Mouse (Mus musculus) thymus, adult 2 months (tissue): ENCODE results near the gene Sv2b.

ENCODE experiments used
- CTCF ChIP-seq: fragments of 200-500 bp; IDR thresholded peaks from 2 replicates; pipeline ENCODE4 v1.5.1; 2012; ENCODE audit warnings: mild to moderate bottlenecking, control low read depth, low read length, moderate library complexity, borderline replicate concordance; ENCODE audit not compliant: control insufficient read depth, poor library complexity, insufficient read depth; ENCODE audit errors: extremely low read depth
- POLR2A ChIP-seq: fragments of 200-500 bp; IDR thresholded peaks from 2 replicates; pipeline ENCODE4 v1.6.1; 2012; ENCODE audit warnings: mild to moderate bottlenecking, low read length, control low read depth, moderate library complexity; ENCODE audit not compliant: control insufficient read depth, poor library complexity, insufficient read depth; ENCODE audit errors: extremely low read depth

- TF ChIP-seq CTCF (no peak), POLR2A (no peak)
Measured at GRCm38 (mm10) chr7:75206671-75207070, 102.4 kb downstream of the Sv2b start.
